Mouse (Mus musculus) gastrocnemius, postnatal 14 days (tissue): Measurements from ENCODE around the gene Vmn2r79. TPM values are rescaled to one million over a fixed set of nuclear protein-coding genes. Genes with fewer than 3 reads are reported as not detected.
"Not testable (repeated sequence)": the region's sequence is repeated elsewhere in the genome, so short reads cannot be mapped to it uniquely, and the experiment has no call there.

Experiments used
- DNase-seq: peaks from one replicate; pipeline ENCODE4 v3.0.0; 2021; ENCODE audit warnings: mixed read lengths
- intact Hi-C: fragments of 180-260 bp; cut with DNase I; formaldehyde crosslinking; loops from one replicate; pipeline ENCODE4 v1.15.1; 2025; ENCODE audit warnings: low total_unique reads
- long read RNA-seq, 2 experiments: library from polyadenylated mRNA; stranded (forward); transcript quantifications; one replicate each; pipeline ENCODE4 v2.0.0; 2021
- total RNA-seq, 2 experiments: library from RNA; stranded (reverse); gene quantifications; 2 replicates each; pipeline ENCODE4 v1.2.3; 2021

Vmn2r79 gene
- not detected for total RNA-seq
- long read RNA-seq, experiment 1: 0 reads
- long read RNA-seq, experiment 2: 0 reads

DNA sequence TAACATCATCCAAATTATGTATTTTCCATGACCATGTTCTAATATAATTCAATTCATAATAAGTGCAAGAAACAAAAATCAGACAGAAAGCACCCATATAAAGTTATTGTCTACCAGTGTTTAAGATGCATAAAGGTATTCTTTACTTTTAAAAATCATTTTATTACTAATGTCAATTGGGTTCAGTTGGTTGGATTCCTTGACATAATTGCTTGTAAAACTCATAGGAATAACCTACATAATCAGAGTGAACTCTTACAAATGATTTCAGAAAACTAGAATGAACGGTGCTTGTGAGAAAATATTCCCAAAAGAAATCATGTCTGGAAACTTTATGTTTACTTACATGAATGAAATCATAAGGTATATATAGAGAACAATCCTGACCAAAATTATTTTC is at the start of gene Vmn2r79:
Vmn2r79 (plus strand) TSS at position 301 of the 400 bp plus-strand sequence.
- DNase-seq, intact Hi-C loops: not testable (repeated sequence)

DNA sequence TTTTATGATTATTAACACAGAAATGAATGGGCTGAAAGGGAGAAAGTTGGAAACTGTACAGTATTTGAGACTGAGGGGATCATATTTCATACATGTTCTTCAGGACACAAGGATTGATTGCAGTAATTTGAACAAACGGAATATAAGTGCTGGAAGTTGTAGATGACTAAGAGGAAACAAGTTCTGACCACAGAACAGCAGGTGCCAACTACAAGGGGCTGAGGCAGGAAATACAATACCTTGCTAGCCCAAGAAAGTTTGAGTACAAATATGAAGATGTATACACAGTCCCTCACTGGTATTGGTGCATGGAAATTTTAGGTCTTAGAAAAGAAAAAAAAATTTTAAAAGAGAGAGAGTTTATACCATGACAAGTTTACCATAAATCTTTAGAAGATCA is 1.2 kb upstream of the Vmn2r79 start:
- intact Hi-C loops: no loop called here
- DNase-seq: no peak

DNA sequence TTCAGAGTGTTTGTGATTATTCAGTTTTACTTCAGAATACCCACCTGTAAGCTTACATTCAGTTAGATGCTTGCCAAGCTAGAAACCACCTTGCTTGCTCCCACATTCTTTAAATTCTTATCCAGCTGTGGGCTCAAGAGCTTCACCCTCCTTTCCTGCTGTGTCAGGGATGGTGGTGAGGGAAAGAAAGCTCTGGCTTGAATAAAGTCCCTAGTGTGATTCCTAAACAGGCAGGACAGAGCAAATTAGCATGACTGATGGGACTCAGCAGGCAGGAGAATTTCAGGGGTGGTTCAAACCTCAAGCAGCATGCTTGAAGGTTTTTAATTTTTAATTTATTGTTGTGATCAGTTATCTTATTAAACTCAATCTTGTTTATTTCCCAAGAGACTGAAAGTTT is 30.6 kb downstream of the Vmn2r79 start:
- DNase-seq, intact Hi-C loops: not testable (repeated sequence)

DNA sequence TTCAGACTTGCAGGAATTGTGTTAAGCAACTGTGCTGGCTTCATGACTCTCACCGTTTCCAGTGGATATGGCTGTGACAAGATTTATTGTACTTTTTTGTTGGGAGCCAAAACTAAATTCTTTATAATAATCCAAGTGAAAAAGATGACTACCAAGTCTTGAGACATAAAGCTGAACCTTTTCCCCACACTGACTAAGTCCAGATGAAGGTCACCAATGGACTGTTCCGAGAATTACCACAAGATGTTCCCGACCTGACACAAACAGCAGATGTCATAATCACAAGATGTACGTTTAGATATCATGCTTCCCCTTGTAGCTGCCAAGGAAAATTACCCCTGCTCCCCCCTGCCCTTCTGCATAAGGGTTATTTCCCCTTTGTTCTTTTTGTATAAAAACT is 67.7 kb downstream of the Vmn2r79 start:
- DNase-seq: no peak
- intact Hi-C loops: no loop called here

Other genes starting within 250 kb of the Vmn2r79 start
- under 1 TPM in 1 of 2 experiments, not detected in 1; 0.10 TPM for gene Folh1, start 220.2 kb upstream of the Vmn2r79 start, total RNA-seq
- gene Vmn2r77, start 201.1 kb upstream of the Vmn2r79 start, total RNA-seq: not detected
- gene Vmn2r78, start 81.0 kb upstream of the Vmn2r79 start, total RNA-seq: not detected
- 1 to 10 TPM; 2.4 to 2.5 TPM for gene Nox4, start 250.0 kb downstream of the Vmn2r79 start, total RNA-seq